Mouse (Mus musculus) liver, embryonic 14.5 days (tissue): ENCODE measurements at regions not wholly inside any gene's neighbourhood (a gene's known extent, or its start where the extent isn't known, plus 50 kb on each side); places are given as distances from the start of the nearest gene placed in this dataset.

Experiments used
- CTCF ChIP-seq: IDR thresholded peaks from 2 replicates; pipeline ENCODE4 v1.5.1; 2016; ENCODE audit warnings: antibody characterized with exemption, low read depth, control low read depth
- EP300 ChIP-seq: IDR thresholded peaks from 2 replicates; pipeline ENCODE4 v1.6.1; 2016; ENCODE audit warnings: antibody characterized with exemption, low read depth

- no peak for TF ChIP-seq EP300
- no peak for TF ChIP-seq CTCF
Observed at GRCm38 (mm10) chr2:106213740-106214139, 210.4 kb upstream of the Dnajc24 start.
